Mouse (Mus musculus): ENCODE measurements at regions not wholly inside any gene's neighbourhood (a gene's known extent, or its start where the extent isn't known, plus 50 kb on each side); places are given as distances from the start of the nearest gene placed in this dataset.

DNA sequence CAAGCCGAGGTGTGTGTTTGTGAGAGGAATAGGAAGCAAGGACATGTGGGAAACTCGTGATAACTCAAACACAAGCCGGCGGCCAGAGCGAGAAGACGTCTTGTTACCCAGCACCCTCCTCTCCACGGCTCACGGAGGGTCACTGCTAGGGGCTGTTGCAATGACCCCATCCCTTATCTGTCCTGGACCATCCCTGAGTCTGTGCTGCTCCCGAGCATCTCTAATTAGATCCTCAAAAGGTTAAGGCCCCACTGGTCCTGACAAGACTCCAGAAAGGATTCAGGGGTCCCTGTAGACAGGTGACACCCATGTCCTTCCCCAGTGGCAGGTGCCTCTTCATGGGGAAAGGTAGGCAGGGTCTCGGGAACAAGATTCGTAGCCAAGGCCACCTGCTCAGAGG, 212.6 kb downstream of the Gm26897 start:
- DNase-seq (ENCODE audit: low read depth), result no peak

DNA sequence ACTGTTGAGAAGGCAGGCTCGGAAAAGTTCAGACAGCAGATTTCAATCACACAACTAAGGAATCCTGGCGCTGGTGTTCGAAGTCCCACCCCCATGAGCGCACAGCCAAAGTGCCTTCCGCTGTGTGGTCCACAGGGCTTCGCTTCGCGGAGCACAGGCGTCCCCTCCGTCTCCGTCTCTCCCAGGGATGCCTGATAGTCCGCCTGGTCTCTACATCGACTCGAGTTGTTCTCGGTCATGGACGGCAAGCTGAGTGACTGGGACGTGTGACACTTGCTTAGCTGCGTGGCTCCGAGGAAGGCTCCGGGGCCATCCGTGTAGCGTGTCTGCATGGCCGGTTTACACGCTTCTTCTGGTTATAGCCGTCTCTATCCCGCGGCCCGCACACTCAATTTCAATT, 224.0 kb downstream of the Gm26897 start:
- DNase-seq (ENCODE audit: low read depth), result no peak

DNA sequence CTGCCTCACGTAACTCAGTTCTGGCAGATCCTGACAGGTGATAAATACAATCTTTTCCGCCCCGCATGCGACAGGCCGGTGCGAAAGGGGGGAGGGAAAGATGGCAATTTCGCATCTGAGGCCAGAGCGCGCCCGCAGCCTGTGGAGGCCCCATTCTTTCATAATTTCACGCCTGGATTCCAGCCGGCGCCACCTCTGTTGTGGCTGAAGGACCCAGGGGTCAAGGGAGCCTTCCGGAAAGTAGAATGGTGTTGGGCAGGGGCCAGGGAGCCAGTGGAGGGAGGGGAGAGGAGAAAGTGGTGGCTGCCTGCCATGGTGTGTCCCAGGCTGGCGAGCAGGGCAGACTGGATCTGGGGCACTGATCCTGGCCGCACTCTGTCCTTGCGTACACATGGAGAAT, 224.5 kb downstream of the Gm26897 start:
- no peak for DNase-seq (ENCODE audit: low read depth)

DNA sequence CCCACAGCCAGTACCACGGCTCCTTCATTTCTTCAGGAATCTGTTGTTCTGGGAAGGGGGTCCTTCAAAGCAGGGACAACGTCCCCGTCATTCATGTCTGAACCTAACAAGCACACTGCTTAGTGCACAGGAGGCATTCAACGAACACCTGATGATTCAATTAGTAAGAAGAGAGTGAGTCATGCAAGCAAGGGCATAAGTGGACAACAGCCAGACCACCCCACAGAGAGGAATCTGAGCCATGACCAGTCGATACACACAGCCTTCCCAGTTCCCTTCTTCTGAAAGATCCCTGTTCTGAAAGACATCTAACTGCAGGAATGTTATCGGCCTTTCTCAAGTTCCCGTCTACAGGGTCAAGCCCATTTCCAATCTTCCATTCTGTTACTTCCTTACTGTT, 231.6 kb downstream of the Gm26897 start:
- DNase-seq (ENCODE audit: low read depth), result peak; percentile 57

DNA sequence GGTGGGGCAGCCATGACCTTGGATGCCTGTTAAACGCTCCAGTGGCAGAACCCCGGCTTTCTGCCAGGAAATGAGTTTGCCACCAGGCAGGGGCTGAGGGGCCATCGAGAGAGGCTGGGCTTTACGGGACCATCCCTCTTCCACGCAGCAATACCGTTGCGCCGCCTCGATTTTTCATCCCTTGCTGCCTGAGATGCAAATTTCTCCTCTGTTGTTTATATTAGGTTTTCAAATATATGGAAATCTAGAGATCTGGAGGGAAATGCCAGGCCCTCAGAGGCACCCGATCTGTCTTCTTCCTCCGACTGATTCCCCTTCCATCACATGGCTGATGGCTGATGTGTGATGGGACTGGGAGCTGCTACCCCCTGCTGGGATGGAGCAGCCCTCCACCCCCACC, 234.4 kb downstream of the Gm26897 start:
- DNase-seq (ENCODE audit: low read depth), result no peak

DNA sequence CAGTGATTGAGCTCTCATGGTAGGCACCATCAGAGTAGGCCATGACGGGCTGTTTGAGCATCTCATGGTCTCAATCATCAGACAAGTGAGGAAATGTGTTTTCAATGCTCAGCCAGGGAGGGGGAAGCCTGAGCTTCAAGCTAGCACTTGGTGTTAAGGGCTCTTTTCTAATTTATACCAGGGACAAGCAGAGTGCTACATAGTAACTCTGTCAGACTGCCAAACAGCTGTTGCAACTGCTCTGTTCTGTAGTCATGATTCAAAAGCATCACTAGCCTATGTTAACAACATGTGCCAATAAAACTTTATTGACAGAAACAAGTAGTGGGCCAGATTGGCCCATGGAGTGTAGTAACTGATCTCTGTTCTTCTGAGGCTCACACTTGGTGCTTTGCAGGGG, 235.0 kb downstream of the Gm26897 start:
- DNase-seq (ENCODE audit: low read depth), result peak; percentile 61

DNA sequence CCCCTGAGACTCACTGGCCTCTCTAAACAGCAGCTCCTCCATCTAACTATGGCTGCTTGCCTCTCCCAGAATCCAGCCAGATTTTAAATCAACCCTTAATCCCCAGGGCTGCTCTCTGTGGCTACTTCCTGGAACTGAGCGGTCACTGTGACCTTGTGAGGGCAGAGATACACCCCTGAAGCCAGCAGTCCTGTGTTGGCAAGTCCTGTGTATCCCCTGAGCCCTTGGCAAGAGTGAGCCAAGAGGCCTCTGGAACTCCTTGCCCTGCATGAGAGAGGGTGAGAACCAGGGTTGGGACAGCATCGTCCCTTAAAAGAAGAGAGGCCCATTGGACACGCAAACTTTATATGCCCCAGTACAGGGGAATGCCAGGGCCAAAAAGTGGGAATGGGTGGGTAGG, 237.5 kb downstream of the Gm26897 start:
- no peak for DNase-seq (ENCODE audit: low read depth)

DNA sequence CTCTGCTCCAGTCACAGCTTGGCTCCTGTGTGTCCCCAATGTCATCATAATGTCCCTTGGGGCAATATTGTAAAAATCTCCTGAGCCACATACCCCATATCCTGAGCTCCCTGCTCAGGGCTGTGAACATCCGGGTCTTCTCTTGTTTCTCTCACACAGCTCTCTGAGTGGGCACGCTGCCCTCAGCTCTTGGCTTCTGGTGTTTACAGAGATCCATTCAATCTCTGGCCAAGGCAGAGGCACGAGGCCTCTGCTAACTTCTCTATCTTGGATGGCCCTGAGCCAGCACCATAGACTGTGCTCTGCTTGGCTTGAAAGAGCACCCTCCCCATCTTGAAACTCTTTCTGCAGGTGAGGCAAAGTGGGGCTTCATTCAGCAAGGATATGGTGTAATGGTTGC, 238.2 kb downstream of the Gm26897 start:
- peak; percentile 37 for DNase-seq (ENCODE audit: low read depth)

DNA sequence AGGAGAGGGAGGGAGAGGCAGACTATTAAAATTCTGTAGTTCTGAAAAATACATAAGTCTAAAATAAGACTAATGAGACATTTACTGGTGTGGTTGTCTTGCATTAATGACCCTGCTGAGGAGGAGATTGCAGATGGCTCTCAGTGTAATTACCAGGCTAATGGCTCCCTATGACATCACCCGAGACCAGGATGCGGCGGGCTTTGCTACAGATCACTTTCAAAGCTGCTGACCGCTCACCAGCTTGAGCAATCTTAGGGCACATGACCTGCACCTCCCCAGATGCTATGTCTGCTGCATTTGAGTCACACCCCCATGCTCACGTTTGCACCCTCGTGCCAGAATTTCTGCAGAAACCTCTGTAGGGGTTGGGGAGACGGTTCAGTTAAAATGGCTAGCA, 242.0 kb downstream of the Gm26897 start:
- DNase-seq (ENCODE audit: low read depth), result no peak

DNA sequence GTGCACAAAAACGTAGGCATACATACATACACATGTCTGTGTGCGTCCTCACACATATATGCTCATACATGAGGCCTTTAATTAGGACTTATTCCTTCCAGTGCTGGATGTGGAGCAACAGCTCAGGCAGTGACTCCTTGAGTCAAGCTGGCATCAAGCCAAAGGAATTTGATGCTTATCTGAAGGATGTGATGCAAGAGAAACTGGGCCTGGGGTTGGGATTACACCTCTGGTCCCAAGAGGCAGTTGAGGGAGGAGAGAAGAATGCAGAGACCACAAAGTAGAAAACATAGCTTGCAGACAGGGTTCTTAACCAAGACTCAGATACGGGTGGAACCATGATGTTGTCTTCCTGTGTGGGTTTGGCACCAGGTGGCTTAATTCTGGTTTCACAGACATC, 245.9 kb downstream of the Gm26897 start:
- DNase-seq (ENCODE audit: low read depth), result peak; percentile 88

DNA sequence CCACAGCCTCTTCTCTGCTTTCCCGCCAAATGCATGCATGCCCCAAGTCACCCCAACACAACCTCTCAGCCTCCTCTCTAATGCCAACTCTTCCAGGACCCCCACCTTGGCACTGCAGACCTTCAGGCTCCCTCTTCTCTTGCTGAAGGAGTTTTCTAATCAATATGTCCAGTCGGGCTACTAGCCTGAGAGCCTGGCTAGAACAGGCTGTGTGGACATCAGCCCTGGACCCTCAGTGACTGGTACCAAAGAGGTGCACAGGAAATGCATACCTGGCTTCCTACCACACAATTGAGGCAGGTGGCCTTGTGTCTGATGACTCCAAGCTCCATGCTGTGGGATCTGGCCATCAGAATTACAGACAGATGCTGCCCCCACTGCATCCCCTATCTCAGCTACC, 248.4 kb downstream of the Gm26897 start:
- DNase-seq (ENCODE audit: low read depth), result no peak

DNA sequence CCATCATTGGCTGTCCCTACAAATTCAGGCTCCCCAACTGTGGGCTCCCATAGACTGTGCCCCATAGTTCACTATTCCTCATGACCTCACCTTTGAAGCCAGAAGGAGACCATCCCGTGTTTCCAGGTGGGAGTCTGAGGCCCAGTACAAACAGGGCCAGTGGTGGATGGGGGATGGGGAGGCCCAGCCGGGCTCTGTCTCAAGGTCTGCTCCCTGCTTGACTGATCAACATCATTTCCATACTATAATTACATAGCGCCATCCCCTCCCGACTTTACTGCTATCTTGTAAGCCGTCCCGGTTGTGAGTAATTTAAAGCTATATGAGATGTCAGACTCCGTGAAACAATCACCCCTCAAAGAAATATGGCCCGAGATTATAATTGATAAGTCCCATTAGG, 252.3 kb downstream of the Gm26897 start:
- DNase-seq (ENCODE audit: low read depth), result no peak

DNA sequence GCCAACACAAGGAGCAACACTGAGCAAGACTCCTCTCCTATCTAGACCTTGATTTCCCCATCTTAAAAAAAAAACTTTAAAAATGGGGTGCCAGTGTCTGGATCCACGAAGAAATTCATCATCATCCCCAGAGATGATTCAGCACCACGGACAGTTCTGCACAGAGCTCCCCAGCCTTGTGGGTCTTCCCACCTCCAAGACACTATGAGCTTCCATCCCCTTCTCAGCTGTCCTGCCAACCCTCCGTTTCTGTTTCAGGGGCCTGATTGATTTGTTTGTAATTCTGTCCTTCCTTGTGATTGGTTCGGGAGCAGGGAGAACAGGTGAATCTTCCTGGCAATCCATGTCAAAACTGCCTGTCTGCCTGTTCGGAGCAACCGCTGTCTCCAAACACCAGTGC, 253.3 kb downstream of the Gm26897 start:
- DNase-seq (ENCODE audit: low read depth), result peak; percentile 72

DNA sequence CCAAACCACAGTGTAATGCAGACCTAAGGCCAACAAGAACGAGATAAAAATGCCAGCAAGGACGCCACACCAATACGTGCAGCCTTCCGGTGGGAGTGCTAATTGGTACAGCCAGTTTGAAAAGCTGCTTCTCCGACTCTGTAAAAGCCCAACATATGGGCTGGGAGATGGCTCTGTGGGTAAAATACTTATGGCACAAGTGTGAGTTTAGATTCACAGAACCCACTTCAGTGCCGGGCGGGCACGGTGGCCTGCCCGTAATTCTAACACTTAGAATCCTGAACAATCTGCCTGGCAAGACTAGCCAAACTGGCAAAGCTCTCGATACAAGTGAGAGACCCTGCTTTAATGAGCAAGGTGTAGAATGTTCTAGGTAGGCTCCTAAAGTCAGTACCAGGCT, 258.1 kb downstream of the Gm26897 start:
- DNase-seq (ENCODE audit: low read depth), result no peak

DNA sequence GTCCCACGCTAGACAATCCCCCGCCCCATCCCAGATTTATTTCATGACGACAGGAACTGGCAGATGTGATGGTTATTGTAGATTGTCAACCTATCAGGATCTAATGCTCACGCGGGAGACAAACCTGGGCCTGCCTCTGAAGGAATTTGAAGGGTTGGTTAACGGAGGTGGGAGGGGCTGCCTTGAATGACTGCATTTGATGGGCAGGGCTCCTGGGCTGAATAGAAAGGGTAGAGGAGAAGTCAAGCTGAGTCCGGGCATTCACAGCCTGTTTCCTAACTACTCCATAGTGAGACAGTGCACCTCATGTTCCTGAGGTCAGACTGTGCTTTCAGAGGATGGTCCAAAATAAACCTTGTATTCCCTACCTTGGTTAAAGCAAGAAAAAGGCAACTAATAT, 259.1 kb downstream of the Cryba4 start:
- DNase-seq (ENCODE audit: low read depth), result no peak

DNA sequence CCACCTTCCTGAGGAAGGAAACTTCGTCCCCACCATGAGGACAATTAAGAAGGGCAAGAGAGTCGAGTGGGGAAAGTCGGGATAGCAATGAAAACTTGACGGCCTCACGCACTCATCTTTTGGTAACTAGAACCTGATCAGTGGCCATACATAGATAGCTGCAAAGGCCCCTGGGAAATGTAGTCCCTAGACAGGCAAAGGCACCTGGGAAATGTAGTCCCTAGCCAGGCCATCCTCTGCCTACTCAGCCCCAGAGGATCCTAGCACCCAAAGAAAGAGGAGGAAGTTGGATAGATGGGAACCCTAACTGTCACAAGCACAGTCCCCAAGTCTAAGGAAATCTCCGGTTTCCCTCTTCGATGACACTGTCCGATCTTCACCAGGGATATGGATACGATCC, 258.4 kb downstream of the Cryba4 start:
- no peak for DNase-seq (ENCODE audit: low read depth)

DNA sequence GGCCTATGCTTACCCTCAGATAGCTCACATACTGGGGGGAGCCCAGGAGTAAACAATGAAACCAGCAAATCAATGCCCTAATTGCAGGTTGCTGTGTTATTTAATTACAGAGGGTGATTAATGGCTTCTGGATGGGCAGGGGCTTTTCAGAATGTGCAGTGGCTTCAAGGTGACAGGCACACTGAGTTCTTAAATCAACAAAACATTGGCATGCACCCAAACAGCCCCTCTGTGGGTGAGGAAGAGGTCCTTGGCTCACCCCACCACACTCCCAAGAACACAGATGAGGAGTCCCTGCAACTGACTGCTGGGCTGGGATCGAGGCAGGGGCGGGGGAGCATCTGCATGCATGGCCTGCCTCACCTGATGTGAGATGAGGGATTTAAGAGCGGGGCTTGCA, 255.5 kb downstream of the Cryba4 start:
- DNase-seq (ENCODE audit: low read depth), result no peak

DNA sequence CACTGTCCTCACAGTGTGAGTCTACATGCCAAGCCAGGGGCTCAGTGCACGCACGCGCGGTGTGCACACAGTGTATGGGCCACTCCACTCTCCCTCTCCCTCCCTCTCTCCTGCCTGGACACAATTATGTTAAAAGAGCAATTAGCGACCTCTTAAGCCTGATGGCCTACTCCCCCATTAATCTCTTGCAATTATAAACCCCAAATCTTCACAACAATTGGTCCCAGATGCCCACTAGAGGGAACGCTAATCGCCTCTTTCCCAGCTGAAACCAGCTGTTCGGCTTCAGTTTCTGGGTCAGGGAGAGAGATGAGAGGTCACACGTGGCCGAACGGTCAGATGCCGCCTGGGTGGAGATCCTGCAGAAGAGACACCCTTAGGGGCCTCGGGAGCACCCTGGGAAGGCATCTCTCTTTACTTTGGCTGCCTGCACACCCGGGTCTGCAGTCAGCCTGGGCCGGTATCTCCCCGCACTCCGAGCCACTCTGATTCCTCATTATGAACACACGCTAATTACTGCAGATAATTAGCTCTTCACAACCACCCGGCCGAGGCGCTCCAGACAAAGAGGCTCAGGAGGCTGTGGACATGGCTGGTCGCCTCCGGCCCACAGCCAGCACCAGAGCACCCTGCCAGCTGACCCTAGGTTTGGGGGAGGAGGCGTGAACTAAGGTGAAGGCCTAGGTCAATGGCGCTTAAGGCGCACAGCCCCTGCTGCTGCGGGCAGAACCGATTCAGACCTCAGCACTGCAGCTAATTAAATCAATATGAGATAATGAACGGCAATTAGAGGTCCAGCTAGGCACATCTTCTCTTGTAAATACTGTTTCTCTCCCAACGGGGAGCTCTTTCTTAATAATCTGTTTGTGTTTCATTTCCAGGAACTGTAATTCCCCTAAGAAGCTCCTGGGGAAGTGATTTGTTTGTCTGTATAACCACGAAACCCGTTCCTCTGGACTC, 250.3 kb downstream of the Cryba4 start:
- DNase-seq (ENCODE audit: low read depth), result no peak

DNA sequence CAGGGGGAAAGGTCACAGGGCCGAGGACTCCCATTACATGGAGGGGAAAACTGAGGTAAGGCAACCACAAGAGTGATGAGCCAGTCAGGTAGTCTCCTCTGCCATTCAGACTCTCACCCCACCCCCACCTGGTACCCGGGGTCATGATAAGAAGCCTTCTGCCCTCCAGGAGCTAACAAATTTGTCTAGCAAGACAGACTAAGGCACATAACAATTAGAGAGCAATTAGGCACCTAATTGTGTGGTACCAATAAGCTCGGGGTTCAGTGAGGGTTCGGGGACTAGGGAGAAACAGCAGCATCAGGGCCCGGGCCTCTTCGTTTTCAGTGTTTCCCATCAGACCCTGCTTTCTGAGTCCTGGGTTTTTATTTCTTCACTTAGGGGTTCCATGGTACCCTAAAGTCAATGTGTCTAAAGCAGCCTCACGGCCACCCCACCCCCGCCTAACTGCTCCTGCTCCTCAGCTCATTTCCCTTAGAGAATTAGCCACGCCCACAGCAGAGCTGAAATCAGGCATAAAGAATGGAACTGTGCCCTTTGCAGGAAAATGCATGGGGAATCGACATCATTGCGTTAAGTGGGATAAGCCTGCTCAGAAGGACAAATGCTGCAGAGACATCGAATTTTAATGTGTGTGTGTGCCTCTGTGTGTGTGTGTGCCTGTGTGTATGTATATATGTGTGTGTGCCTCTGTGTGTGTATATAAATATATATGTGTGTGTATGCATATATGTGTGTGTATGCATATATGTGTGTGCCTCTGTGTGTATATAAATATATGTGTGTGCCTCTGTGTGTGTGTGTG, 249.3 kb downstream of the Cryba4 start:
- DNase-seq (ENCODE audit: low read depth), result no peak

DNA sequence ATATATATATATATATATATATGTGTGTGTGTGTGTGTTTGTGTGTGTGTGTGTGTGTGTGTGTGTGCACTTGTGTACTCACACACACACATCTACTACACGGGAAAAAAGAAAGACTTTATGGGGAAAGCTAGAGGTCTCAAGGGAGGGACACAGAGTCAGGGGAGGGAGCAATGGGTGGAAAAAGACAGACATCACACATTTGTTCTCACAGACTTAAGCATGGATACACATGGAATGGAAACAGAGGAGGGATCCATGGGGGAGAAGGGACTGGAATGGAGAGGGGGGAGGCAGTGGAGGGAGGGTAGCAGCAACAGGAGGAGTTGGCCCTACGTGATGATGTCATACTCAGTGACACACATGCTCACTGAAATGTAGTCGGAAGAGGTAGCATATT, 248.3 kb downstream of the Cryba4 start:
- DNase-seq (ENCODE audit: low read depth), result no peak

DNA sequence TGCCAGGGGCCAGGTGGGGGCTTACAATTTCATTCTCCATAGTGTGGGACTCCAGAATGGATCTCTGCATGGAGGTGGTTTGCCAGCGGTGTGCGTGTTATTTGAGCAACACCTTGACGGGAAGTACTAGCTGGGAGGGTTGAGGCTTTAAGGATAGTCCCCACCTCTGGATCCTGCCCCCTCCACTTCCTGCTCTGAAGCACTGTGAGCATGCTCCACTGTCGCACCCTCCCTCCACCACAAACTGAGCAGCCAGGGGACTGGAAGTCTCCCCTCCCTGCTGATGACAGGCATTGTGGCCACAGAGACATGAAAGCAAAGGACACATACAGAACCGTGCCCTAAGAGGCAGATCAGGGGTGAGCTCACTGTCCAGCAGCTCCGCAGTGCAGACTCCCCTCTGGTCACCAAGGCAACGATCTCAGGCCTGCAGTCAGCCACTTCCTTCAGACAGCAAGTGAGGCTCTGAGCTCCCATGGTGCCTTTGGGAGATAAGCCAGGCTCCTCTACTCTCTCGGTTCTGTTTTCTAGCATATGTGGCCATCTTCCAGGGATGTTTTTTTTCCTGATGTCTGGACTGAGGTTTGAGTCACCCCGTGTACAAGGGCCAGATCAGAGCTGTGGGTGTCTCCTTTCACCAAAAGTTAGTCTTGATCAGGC, 239.7 kb downstream of the Cryba4 start:
- DNase-seq (ENCODE audit: low read depth), result peak; percentile 89

DNA sequence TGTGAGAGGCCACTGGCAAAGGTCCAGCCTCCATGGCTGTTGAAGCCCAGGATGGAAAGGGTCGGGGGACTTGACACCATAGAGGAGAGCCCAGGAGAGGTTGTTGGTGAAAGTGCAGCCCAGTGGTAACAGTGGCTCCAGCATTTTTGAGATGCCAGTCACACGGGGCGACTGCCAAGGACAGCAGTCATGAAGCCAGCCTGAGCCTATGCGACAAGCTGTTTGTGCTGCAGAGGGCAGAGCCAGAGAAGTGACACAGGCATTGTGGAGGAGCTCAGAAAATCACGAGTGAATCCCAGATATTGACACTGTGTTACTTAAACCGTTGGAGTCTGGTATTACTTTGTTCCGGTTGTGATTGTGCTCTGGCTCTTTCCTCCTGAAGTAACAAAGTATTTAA, 233.4 kb downstream of the Cryba4 start:
- peak; percentile 47 for DNase-seq (ENCODE audit: low read depth)

DNA sequence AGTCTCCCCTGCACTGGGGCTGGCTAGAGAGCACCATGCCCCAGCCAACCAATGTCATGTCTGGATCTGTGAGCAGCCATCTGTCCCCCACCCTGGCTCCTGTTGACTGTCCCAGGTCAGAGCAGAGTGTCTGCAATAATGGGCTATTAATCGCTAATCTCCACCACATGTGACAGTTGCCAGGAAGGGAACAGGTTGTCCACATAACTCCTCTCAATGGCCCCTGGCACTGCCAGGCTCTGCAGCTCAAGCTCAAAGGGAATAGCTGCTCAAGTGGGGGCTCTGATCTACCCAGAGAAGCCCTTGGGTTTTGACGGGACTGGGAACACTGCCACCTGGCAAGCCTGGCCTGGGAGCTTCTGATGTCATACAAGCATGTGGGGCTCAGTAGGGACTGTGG, 231.4 kb downstream of the Cryba4 start:
- DNase-seq (ENCODE audit: low read depth), result peak; percentile 42

Measured in NIH3T3 (cell line).